Mouse (Mus musculus) MEL (cell line): ENCODE measurements around the gene Tbc1d9b.

Experiments
- CTCF ChIP-seq, 3 experiments: IDR thresholded peaks in 2 of 3; conservative IDR thresholded peaks in 1 of 3; 2 replicates each; pipeline ENCODE4 v1.5.1; 2011 to 2012; ENCODE audit warnings: low read length in 3 of 3, low read depth in 2 of 3, mild to moderate bottlenecking in 2 of 3, improper control_type of control experiment in 1 of 3, inconsistent platforms in 1 of 3, mixed read lengths in 1 of 3, moderate library complexity in 1 of 3; ENCODE audit not compliant: control insufficient read depth in 1 of 3, insufficient read depth in 1 of 3, poor library complexity in 1 of 3, severe bottlenecking in 1 of 3
- E2F4 ChIP-seq: IDR thresholded peaks from 2 replicates; pipeline ENCODE4 v1.6.1; 2011; ENCODE audit warnings: low read depth, low read length, improper control_type of control experiment, borderline replicate concordance
- ETS1 ChIP-seq: IDR thresholded peaks from 2 replicates; pipeline ENCODE4 v1.6.1; 2012; ENCODE audit warnings: low read depth, mild to moderate bottlenecking, inconsistent platforms, low read length, improper control_type of control experiment, moderate library complexity
- JUND ChIP-seq: IDR thresholded peaks from 2 replicates; pipeline ENCODE4 v1.6.1; 2011; ENCODE audit warnings: low read depth, mild to moderate bottlenecking, improper control_type of control experiment, low read length
- MXI1 ChIP-seq: IDR thresholded peaks from 2 replicates; pipeline ENCODE4 v1.6.1; 2011; ENCODE audit warnings: mild to moderate bottlenecking, low read depth, low read length, improper control_type of control experiment
- NRF1 ChIP-seq: IDR thresholded peaks from 2 replicates; pipeline ENCODE4 v1.6.1; 2014; ENCODE audit warnings: low read depth, mild to moderate bottlenecking, inconsistent platforms, low read length, improper control_type of control experiment, moderate library complexity; ENCODE audit not compliant: poor library complexity, insufficient read depth, severe bottlenecking
- POLR2A ChIP-seq, 2 experiments: IDR thresholded peaks; 2 replicates each; pipeline ENCODE4 v1.6.1; 2011 to 2012; ENCODE audit warnings: low read length in 2 of 2, mild to moderate bottlenecking in 2 of 2, control low read depth in 1 of 2, improper control_type of control experiment in 1 of 2, low read depth in 1 of 2, moderate library complexity in 1 of 2; ENCODE audit not compliant: control insufficient read depth in 1 of 2, insufficient read depth in 1 of 2, poor library complexity in 1 of 2
- RAD21 ChIP-seq: IDR thresholded peaks from 2 replicates; pipeline ENCODE4 v1.6.1; 2011; ENCODE audit warnings: mild to moderate bottlenecking, low read depth, low read length, improper control_type of control experiment
- TAL1 ChIP-seq: IDR thresholded peaks from 2 replicates; pipeline ENCODE4 v1.6.1; 2012; ENCODE audit warnings: mild to moderate bottlenecking, inconsistent platforms, low read length, moderate library complexity, mixed read lengths
- ZNF384 ChIP-seq: IDR thresholded peaks from 2 replicates; pipeline ENCODE4 v1.6.1; 2012; ENCODE audit warnings: low read depth, mild to moderate bottlenecking, inconsistent platforms, low read length, improper control_type of control experiment

DNA sequence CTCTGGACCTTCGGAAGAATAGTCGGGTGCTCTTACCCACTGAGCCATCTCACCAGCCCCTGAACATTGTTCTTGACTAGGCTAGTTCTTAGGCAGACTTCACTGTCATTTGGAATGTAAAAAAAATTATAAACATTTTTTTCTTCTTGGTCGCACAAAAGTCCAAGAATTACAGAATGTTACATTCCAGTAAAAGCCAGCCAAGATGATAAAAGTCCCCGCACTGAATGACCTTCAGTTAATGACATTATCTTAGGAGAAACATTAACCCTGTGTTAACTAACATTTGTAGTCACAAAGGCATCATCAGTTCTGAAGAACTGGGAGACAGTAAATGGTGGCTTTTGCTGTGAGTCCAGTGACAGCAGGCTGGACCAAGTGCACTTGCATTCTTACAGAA, 59.2 kb downstream of the Tbc1d9b start:
- no peak for TF ChIP-seq POLR2A (IDR thresholded peaks at IDR 0.05; ENCODE audit: control insufficient read depth in 1 of 2, insufficient read depth in 1 of 2, low read depth in 1 of 2, low read length in 2 of 2, poor library complexity in 1 of 2)
- TF ChIP-seq CTCF (IDR thresholded peaks at IDR 0.05 in 2 of 3, conservative IDR thresholded peaks at IDR 0.05 in 1 of 3; ENCODE audit: control insufficient read depth in 1 of 3, insufficient read depth in 1 of 3, low read depth in 2 of 3, low read length in 3 of 3, poor library complexity in 1 of 3, severe bottlenecking in 1 of 3), result no peak
- TF ChIP-seq ZNF384, result no peak
- TF ChIP-seq MXI1, result no peak
- TF ChIP-seq E2F4, result no peak
- TF ChIP-seq NRF1, result no peak
- TF ChIP-seq RAD21, result no peak
- TF ChIP-seq JUND, result no peak
- no peak for TF ChIP-seq TAL1
- no peak for TF ChIP-seq ETS1
